Mouse (Mus musculus) Patski (cell line): ENCODE measurements at regions not wholly inside any gene's neighbourhood (a gene's known extent, or its start where the extent isn't known, plus 50 kb on each side); places are given as distances from the start of the nearest gene placed in this dataset.
A peak's percentile ranks its signal among the peaks of the same experiment; 100 is the strongest.

Source experiments
- ATAC-seq: fragments of 100-300 bp; one replicate; pipeline ENCODE4 v1.8.0; 2021
- CTCF ChIA-PET: fragments of 350-600 bp; sonication (Branson Sonifier 250); formaldehyde crosslinking; loops from one replicate; lab custom pipeline; 2022; ENCODE audit warnings: inconsistent platforms; lab: Charles Lee
- POLR2A ChIA-PET: fragments of 350-600 bp; sonication (Branson Sonifier 250); formaldehyde crosslinking; loops from one replicate; lab custom pipeline; 2022; ENCODE audit warnings: antibody characterized with exemption, inconsistent platforms; lab: Charles Lee
- DNase-seq: peaks from one replicate; pipeline ENCODE4 v3.0.0-alpha.2; 2011; ENCODE audit warnings: low read depth, low spot score
- H3K27me3 ChIP-seq: fragments of 371-371 bp; one replicate; pipeline ENCODE4 v1.5.1; 2021
- CTCF ChIP-seq: fragments of 100-300 bp; IDR thresholded peaks from one replicate; pipeline ENCODE4 v1.5.1; 2021
- in situ Hi-C: fragments of 300-500 bp; cut with MboI; formaldehyde crosslinking; loops from 3 replicates; pipeline ENCODE4 v1.11.1; 2018; ENCODE audit warnings: low pct_unique_long_range_greater_than_20kb, mixed read lengths

GRCm38 (mm10) chr12:27468141-27468540, 125.8 kb upstream of the Sox11 start:
- DNase-seq (no peak), ATAC-seq (no peak)
- in situ Hi-C loops = no loop called here
- ChIA-PET POLR2A (no interaction called here), CTCF (no interaction called here)
- no peaks in the 10 kb centered on the region for H3K27me3 ChIP-seq
- no peak for TF ChIP-seq CTCF

- in situ Hi-C loops = no loop called here
- ChIA-PET POLR2A (interaction anchor here (0.7 kb wide), 1 partner anchor 723 kb away, joined by 5 read pairs; no protein-coding TSS in a partner anchor), CTCF (no interaction called here)
- no peak for ATAC-seq
- TF ChIP-seq CTCF = no peak
- no peaks in the 10 kb centered on the region for H3K27me3 ChIP-seq
- DNase-seq = no peak
Observed at GRCm38 (mm10) chr12:27465499-27466150, 123.3 kb upstream of the Sox11 start.

- ATAC-seq (no peak), DNase-seq (no peak)
- H3K27me3 ChIP-seq = no peaks in the 10 kb centered on the region
- in situ Hi-C loops = no loop called here
- CTCF ChIA-PET = no interaction called here
- POLR2A ChIA-PET = no interaction called here
- no peak for TF ChIP-seq CTCF
Observed at GRCm38 (mm10) chr12:27458674-27459073, 116.3 kb upstream of the Sox11 start.

- no peak for DNase-seq
- ChIA-PET POLR2A (no interaction called here), CTCF (interaction anchor here (1.0 kb wide), 1 partner anchor 19 kb away, joined by 3 read pairs; no protein-coding TSS in a partner anchor)
- in situ Hi-C loops = no loop called here
- no peak for TF ChIP-seq CTCF
- no peaks in the 10 kb centered on the region for H3K27me3 ChIP-seq
- ATAC-seq = no peak
Observed at GRCm38 (mm10) chr12:27437661-27438345, 95.4 kb upstream of the Sox11 start.

GRCm38 (mm10) chr12:27431338-27431737, 89.0 kb upstream of the Sox11 start:
- peak; percentile 57 for DNase-seq
- peak; percentile 70 for ATAC-seq
- no peak for TF ChIP-seq CTCF
- in situ Hi-C loops = no loop called here
- no peaks in the 10 kb centered on the region for H3K27me3 ChIP-seq
- POLR2A ChIA-PET = no interaction called here
- CTCF ChIA-PET = interaction anchor here (1.2 kb wide), 1 partner anchor 88 kb away, joined by 4 read pairs; no protein-coding TSS in a partner anchor

- DNase-seq = no peak
- ChIA-PET CTCF (no interaction called here), POLR2A (no interaction called here)
- no peak for ATAC-seq
- H3K27me3 ChIP-seq = no peaks in the 10 kb centered on the region
- in situ Hi-C loops = no loop called here
- TF ChIP-seq CTCF = no peak
Observed at GRCm38 (mm10) chr12:27417387-27418009, 75.1 kb upstream of the Sox11 start.

GRCm38 (mm10) chr12:27410555-27410954, 68.2 kb upstream of the Sox11 start:
- DNase-seq (no peak), ATAC-seq (no peak)
- in situ Hi-C loops = no loop called here
- no peak for TF ChIP-seq CTCF
- CTCF ChIA-PET = interaction anchor here (1.2 kb wide), 1 partner anchor 24 kb away, joined by 3 read pairs; no protein-coding TSS in a partner anchor
- no peaks in the 10 kb centered on the region for H3K27me3 ChIP-seq
- POLR2A ChIA-PET = interaction anchor here (0.6 kb wide), 1 partner anchor 15 kb away, joined by 5 read pairs; no protein-coding TSS in a partner anchor

- in situ Hi-C loops = no loop called here
- H3K27me3 ChIP-seq = no peaks in the 10 kb centered on the region
- ChIA-PET POLR2A (no interaction called here), CTCF (no interaction called here)
- TF ChIP-seq CTCF = no peak
- ATAC-seq (no peak), DNase-seq (no peak)
Observed at GRCm38 (mm10) chr12:27408440-27408839, 66.1 kb upstream of the Sox11 start.

GRCm38 (mm10) chr12:27399392-27399791, 57.0 kb upstream of the Sox11 start:
- no peak for ATAC-seq
- ChIA-PET POLR2A (no interaction called here), CTCF (no interaction called here)
- no peak for TF ChIP-seq CTCF
- no peak for DNase-seq
- no peaks in the 10 kb centered on the region for H3K27me3 ChIP-seq
- in situ Hi-C loops = no loop called here
